Mouse (Mus musculus) neural tube, embryonic 14.5 days (tissue): ENCODE results near the gene Rprd1b. TPM values are rescaled to one million over a fixed set of nuclear protein-coding genes. Genes with fewer than 3 reads are reported as not detected.

Experiments
- ATAC-seq: fragments of 200-750 bp; cut with Nextera tagmentation; 2 replicates; pipeline ENCODE4 v1.8.0; 2017; ENCODE audit warnings: low read depth, mild to moderate bottlenecking, moderate TSS enrichment, moderate library complexity
- H3K27ac ChIP-seq: fragments of 300-500 bp; sonication (generic); 2 replicates; pipeline ENCODE4 v1.5.1; 2014; ENCODE audit warnings: low read depth, mild to moderate bottlenecking, control low read depth, low read length, moderate library complexity, mixed read lengths
- H3K27me3 ChIP-seq: fragments of 300-500 bp; sonication (generic); 2 replicates; pipeline ENCODE4 v1.6.1; 2014; ENCODE audit warnings: low read length; ENCODE audit not compliant: control insufficient read depth, insufficient read depth
- H3K36me3 ChIP-seq: fragments of 300-500 bp; sonication (generic); 2 replicates; pipeline ENCODE4 v1.6.1; 2014; ENCODE audit warnings: low read length, mixed read lengths; ENCODE audit not compliant: control insufficient read depth, insufficient read depth
- H3K4me1 ChIP-seq: fragments of 300-500 bp; sonication (generic); 2 replicates; pipeline ENCODE4 v1.6.1; 2014; ENCODE audit warnings: low read length; ENCODE audit not compliant: control insufficient read depth, insufficient read depth
- H3K4me2 ChIP-seq: fragments of 300-500 bp; sonication (generic); 2 replicates; pipeline ENCODE4 v1.6.1; 2014; ENCODE audit warnings: mild to moderate bottlenecking, low read depth, low read length, control low read depth
- H3K4me3 ChIP-seq: fragments of 300-500 bp; sonication (generic); 2 replicates; pipeline ENCODE4 v1.5.1; 2014; ENCODE audit warnings: low read depth, low read length, control low read depth, mixed read lengths
- H3K9ac ChIP-seq: fragments of 300-500 bp; sonication (generic); replicated peaks from 2 replicates; pipeline ENCODE4 v1.6.1; 2014; ENCODE audit warnings: low read depth, mild to moderate bottlenecking, control low read depth, low read length, mixed read lengths
- H3K9me3 ChIP-seq: fragments of 300-500 bp; sonication (generic); 2 replicates; pipeline ENCODE4 v1.6.1; 2016; ENCODE audit warnings: low read length; ENCODE audit not compliant: control insufficient read depth
- WGBS: fragments of 180-500 bp; shearing (Covaris S2); extraction: QIAGEN DNeasy Blood & Tissue Kit; methylation state at CpG from one replicate; pipeline ENCODE4 v1.1.7; 2014; 5-methylcytosine and 5-hydroxymethylcytosine counted together
- polyA plus RNA-seq: library from polyadenylated mRNA; unstranded; fragments of >200 nt; fragmentation: Nextera tagmentation; extraction: Ambion mirVana; gene quantifications from 2 replicates; pipeline ENCODE4 v1.2.1, GENCODE M21; 2014

The Rprd1b gene
- polyA plus RNA-seq, 1 experiment from 2014 or later = 38.6 TPM

- Histone ChIP-seq H3K9ac (no peak overlapping the region), H3K4me2 (peak overlapping the region; percentile 12), H3K27me3 (no peaks in the 10 kb centered on the region), H3K4me1 (peaks cover 20% of the 10 kb centered on the region), H3K36me3 (no peaks in the 10 kb centered on the region), H3K4me3 (no peak overlapping the region), H3K9me3 (no peaks in the 10 kb centered on the region), H3K27ac (peak overlapping the region; percentile 52; the same call in 1 of the 2 replicates)
- peak; percentile 30; the same call in 1 of the 2 replicates for ATAC-seq
- whole genome bisulfite sequencing = 9% methylated on average over 18 of the region's 18 CpGs
Measured at GRCm38 (mm10) chr2:158179370-158180111, 151.2 kb downstream of the Rprd1b start.

- Histone ChIP-seq H3K9ac (no peak overlapping the region), H3K4me2 (no peak overlapping the region), H3K36me3 (no peaks in the 10 kb centered on the region), H3K27ac (peak overlapping the region; percentile 71; the same call in 1 of the 2 replicates), H3K27me3 (no peaks in the 10 kb centered on the region), H3K9me3 (no peaks in the 10 kb centered on the region), H3K4me3 (no peak overlapping the region), H3K4me1 (peaks cover 20% of the 10 kb centered on the region)
- WGBS = 47% methylated on average over 9 of the region's 9 CpGs
- no peak for ATAC-seq
Measured at GRCm38 (mm10) chr2:158180797-158181196, 152.5 kb downstream of the Rprd1b start.

Other genes with a start within 250 kb of the Rprd1b start
- gene Vstm2l, start 113.8 kb upstream of the Rprd1b start, polyA plus RNA-seq = 46.5 and 60.0 TPM in 2 replicates
- 13.8 and 16.9 TPM in 2 replicates for gene Tti1, start 64 bp upstream of the Rprd1b start, polyA plus RNA-seq
- 1.7 and 7.0 TPM in 2 replicates for gene Tgm2, start 117.9 kb downstream of the Rprd1b start, polyA plus RNA-seq
- gene D630003M21Rik, start 200.7 kb downstream of the Rprd1b start, polyA plus RNA-seq = 0.94 and 1.8 TPM in 2 replicates
- gene Bpi, start 229.6 kb downstream of the Rprd1b start, polyA plus RNA-seq = 0.11 TPM in 1 of 2 replicates, not detected in the other